Mouse (Mus musculus): Measurements from ENCODE around the gene Prkca. TPM values are rescaled to one million over a fixed set of nuclear protein-coding genes. Genes with fewer than 3 reads are reported as not detected.

The Prkca gene
- total and polyA plus RNA-seq, 2 experiments from 2014 or later: 7.9 to 32.0 TPM

DNA sequence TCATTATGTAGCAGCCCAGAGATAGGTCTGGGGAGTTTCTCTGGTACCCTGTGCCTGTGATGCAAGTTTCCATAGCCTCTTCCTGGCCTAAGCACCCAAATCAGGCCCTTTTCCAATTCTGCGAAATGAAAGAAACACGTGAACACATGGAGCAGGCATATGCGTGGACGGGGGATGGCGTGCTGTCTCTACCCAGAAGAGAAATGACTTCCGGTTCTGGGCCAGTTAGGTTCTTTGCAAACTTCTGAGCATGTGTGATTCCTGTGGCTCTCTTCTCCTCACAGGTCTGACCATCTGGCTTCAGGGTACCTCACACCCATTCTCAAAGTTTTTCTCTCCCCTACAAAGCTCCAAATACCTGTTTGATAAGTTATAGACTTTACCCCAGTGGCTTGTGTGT lies 131.7 kb downstream of the Prkca start:
- no peaks in the 10 kb centered on the region for H3K9me3 ChIP-seq (ENCODE audit: low read length)
- ATAC-seq (ENCODE audit: low FRiP score) (no peak), DNase-seq (ENCODE audit: low spot score) (no peak)
- no peak overlapping the region for H3K27ac ChIP-seq (ENCODE audit: low read depth, low read length)
- H3K27me3 ChIP-seq (ENCODE audit: insufficient read depth, low read length): no peaks in the 10 kb centered on the region
- no peak overlapping the region for H3K9ac ChIP-seq (replicated peaks; ENCODE audit: low read length, poor library complexity, severe bottlenecking)
- WGBS: 97% methylated on average over 6 of the region's 6 CpGs
- no peak overlapping the region for H3K4me2 ChIP-seq (ENCODE audit: low read depth, low read length, poor library complexity, severe bottlenecking)
- TF ChIP-seq CTCF (IDR thresholded peaks at IDR 0.05): no peak
- H3K4me1 ChIP-seq (ENCODE audit: insufficient read depth, low read length): peaks cover 11% of the 10 kb centered on the region; the same call in 1 of the 2 replicates
- no peak overlapping the region for H3K4me3 ChIP-seq (ENCODE audit: low read depth, low read length)
- H3K36me3 ChIP-seq (ENCODE audit: insufficient read depth, low read length): no peaks in the 10 kb centered on the region

GRCm38 (mm10) chr11:108210749-108211148 lies 133.0 kb downstream of the Prkca start:
- DNase-seq (ENCODE audit: low spot score): no peak
- TF ChIP-seq CTCF (IDR thresholded peaks at IDR 0.05): no peak
- 95% methylated on average over 7 of the region's 7 CpGs for WGBS
- peaks cover 9% of the 10 kb centered on the region; the same call in 1 of the 2 replicates for H3K4me1 ChIP-seq (ENCODE audit: insufficient read depth, low read length)
- H3K4me2 ChIP-seq (ENCODE audit: low read depth, low read length, poor library complexity, severe bottlenecking): no peak overlapping the region
- H3K4me3 ChIP-seq (ENCODE audit: low read depth, low read length): no peak overlapping the region
- no peak overlapping the region for H3K9ac ChIP-seq (replicated peaks; ENCODE audit: low read length, poor library complexity, severe bottlenecking)
- no peaks in the 10 kb centered on the region for H3K36me3 ChIP-seq (ENCODE audit: insufficient read depth, low read length)
- no peaks in the 10 kb centered on the region for H3K27me3 ChIP-seq (ENCODE audit: insufficient read depth, low read length)
- ATAC-seq (ENCODE audit: low FRiP score): no peak
- no peak overlapping the region for H3K27ac ChIP-seq (ENCODE audit: low read depth, low read length)
- H3K9me3 ChIP-seq (ENCODE audit: low read length): no peaks in the 10 kb centered on the region

- Histone ChIP-seq H3K27me3 (ENCODE audit: insufficient read depth, low read length) (no peaks in the 10 kb centered on the region), H3K4me1 (ENCODE audit: insufficient read depth, low read length) (0 out of 2 replicates have a peak, but pooled peaks cover 2% of the 10 kb centered on the region)
Observed at GRCm38 (mm10) chr11:108206602-108207001, 137.1 kb downstream of the Prkca start.

DNA sequence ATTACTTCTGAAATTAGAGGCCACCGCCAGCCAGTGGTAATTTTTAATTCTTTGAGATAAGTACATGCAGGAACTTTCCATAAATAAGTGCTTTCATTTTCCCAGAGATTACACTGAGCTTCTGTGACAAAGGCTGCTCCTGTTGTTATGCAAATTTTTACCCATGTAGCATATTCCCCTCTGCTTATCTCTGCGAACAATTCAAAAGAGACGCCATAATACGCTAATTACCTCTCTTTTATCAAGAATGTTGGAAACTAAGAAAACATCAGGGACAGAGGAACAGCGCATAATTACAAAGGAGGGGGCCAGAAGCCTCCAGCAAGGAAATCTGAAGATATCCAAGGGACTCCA lies 138.9 kb downstream of the Prkca start:
- WGBS: 24% methylated on average over 5 of the region's 5 CpGs
- no peak for DNase-seq (ENCODE audit: low spot score)
- Histone ChIP-seq H3K4me3 (ENCODE audit: low read depth, low read length) (no peak overlapping the region), H3K9ac (replicated peaks; ENCODE audit: low read length, poor library complexity, severe bottlenecking) (no peak overlapping the region), H3K4me1 (ENCODE audit: insufficient read depth, low read length) (0 out of 2 replicates have a peak, but pooled peaks cover 2% of the 10 kb centered on the region), H3K27ac (ENCODE audit: low read depth, low read length) (no peak overlapping the region), H3K36me3 (ENCODE audit: insufficient read depth, low read length) (no peaks in the 10 kb centered on the region), H3K27me3 (ENCODE audit: insufficient read depth, low read length) (no peaks in the 10 kb centered on the region), H3K9me3 (ENCODE audit: low read length) (no peaks in the 10 kb centered on the region), H3K4me2 (ENCODE audit: low read depth, low read length, poor library complexity, severe bottlenecking) (no peak overlapping the region)
- ATAC-seq (ENCODE audit: low FRiP score): no peak
- TF ChIP-seq CTCF (IDR thresholded peaks at IDR 0.05): no peak

More at GRCm38 (mm10) chr11:108206602-108207001, 137.1 kb downstream of the Prkca start:
- WGBS: 92% methylated on average over 2 of the region's 2 CpGs
- Histone ChIP-seq H3K27ac (ENCODE audit: low read depth, low read length) (no peak overlapping the region), H3K36me3 (ENCODE audit: insufficient read depth, low read length) (no peaks in the 10 kb centered on the region), H3K9me3 (ENCODE audit: low read length) (no peaks in the 10 kb centered on the region), H3K4me2 (ENCODE audit: low read depth, low read length, poor library complexity, severe bottlenecking) (no peak overlapping the region), H3K4me3 (ENCODE audit: low read depth, low read length) (no peak overlapping the region), H3K9ac (replicated peaks; ENCODE audit: low read length, poor library complexity, severe bottlenecking) (no peak overlapping the region)
- ATAC-seq (ENCODE audit: low FRiP score) (no peak), DNase-seq (ENCODE audit: low spot score) (no peak)
- TF ChIP-seq CTCF (IDR thresholded peaks at IDR 0.05): no peak

DNA sequence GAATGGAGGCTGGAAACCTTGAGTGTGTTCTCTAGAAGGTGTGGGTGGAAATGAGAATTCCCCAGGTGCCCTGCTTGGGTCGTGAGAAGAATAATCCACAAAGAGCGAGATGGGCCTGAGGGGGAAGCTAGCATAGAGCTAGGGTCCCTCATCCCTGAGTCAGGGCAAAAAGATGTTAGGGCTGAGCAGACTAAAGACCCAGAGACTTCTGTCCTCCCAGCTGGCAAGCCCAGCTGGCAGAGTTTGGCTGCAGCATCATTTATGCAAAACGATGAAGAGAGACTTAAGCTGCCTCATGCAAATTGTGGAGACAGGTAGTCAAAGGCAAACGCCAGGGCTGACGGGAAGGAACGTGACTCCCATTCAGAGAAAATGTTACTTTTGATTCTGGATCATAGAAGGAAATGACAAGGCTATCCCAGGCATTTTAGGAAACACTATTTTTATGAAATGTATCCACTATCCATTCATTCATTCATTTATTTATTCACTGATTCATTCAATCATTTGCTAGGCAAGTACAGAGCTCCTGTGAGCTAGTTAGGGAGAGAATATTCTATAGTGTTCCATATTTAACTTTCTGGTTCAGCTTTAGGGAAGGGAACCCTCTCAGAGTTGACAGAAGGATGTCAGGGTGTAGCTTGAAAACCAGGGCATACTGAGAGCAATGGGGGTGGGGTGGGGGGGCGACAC lies 139.4 kb downstream of the Prkca start:
- Histone ChIP-seq H3K9ac (replicated peaks; ENCODE audit: low read length, poor library complexity, severe bottlenecking) (no peak overlapping the region), H3K27ac (ENCODE audit: low read depth, low read length) (no peak overlapping the region), H3K27me3 (ENCODE audit: insufficient read depth, low read length) (no peaks in the 10 kb centered on the region), H3K9me3 (ENCODE audit: low read length) (no peaks in the 10 kb centered on the region), H3K4me1 (ENCODE audit: insufficient read depth, low read length) (0 out of 2 replicates have a peak, but pooled peaks cover 2% of the 10 kb centered on the region), H3K4me2 (ENCODE audit: low read depth, low read length, poor library complexity, severe bottlenecking) (no peak overlapping the region), H3K36me3 (ENCODE audit: insufficient read depth, low read length) (no peaks in the 10 kb centered on the region), H3K4me3 (ENCODE audit: low read depth, low read length) (no peak overlapping the region)
- DNase-seq (ENCODE audit: low spot score) (peak; percentile 45), ATAC-seq (ENCODE audit: low FRiP score) (no peak)
- WGBS: 23% methylated on average over 7 of the region's 7 CpGs
- no peak for TF ChIP-seq CTCF (IDR thresholded peaks at IDR 0.05)

- no peak overlapping the region for H3K4me3 ChIP-seq (ENCODE audit: low read depth, low read length)
- 0 out of 2 replicates have a peak, but pooled peaks cover 2% of the 10 kb centered on the region for H3K4me1 ChIP-seq (ENCODE audit: insufficient read depth, low read length)
- H3K36me3 ChIP-seq (ENCODE audit: insufficient read depth, low read length): no peaks in the 10 kb centered on the region
- no peaks in the 10 kb centered on the region for H3K9me3 ChIP-seq (ENCODE audit: low read length)
- no peak overlapping the region for H3K27ac ChIP-seq (ENCODE audit: low read depth, low read length)
- no peaks in the 10 kb centered on the region for H3K27me3 ChIP-seq (ENCODE audit: insufficient read depth, low read length)
- DNase-seq (ENCODE audit: low spot score): no peak
- 95% methylated on average over 7 of the region's 7 CpGs for WGBS
- ATAC-seq (ENCODE audit: low FRiP score): no peak
- H3K9ac ChIP-seq (replicated peaks; ENCODE audit: low read length, poor library complexity, severe bottlenecking): no peak overlapping the region
- TF ChIP-seq CTCF (IDR thresholded peaks at IDR 0.05): no peak
- H3K4me2 ChIP-seq (ENCODE audit: low read depth, low read length, poor library complexity, severe bottlenecking): no peak overlapping the region
Observed at GRCm38 (mm10) chr11:108202835-108203234, 140.9 kb downstream of the Prkca start.
